Mouse (Mus musculus) hindbrain, embryonic 16.5 days (tissue): ENCODE data around the gene Apol7e. TPM values are rescaled to one million over a fixed set of nuclear protein-coding genes. Genes with fewer than 3 reads are reported as not detected.
"Not testable (repeated sequence)": the region's sequence is repeated elsewhere in the genome, so short reads cannot be mapped to it uniquely, and the experiment has no call there.

Experiments used
- ATAC-seq: fragments of 200-750 bp; cut with Nextera tagmentation; 2 replicates; pipeline ENCODE4 v1.8.0; 2017; ENCODE audit warnings: moderate TSS enrichment, moderate library complexity
- H3K27ac ChIP-seq: fragments of 300-500 bp; sonication (generic); 2 replicates; pipeline ENCODE4 v1.5.1; 2014; ENCODE audit warnings: low read depth, mild to moderate bottlenecking, control low read depth, low read length, moderate library complexity
- H3K27me3 ChIP-seq: fragments of 300-500 bp; sonication (generic); replicated peaks from 2 replicates; pipeline ENCODE4 v1.6.1; 2014; ENCODE audit warnings: low read length; ENCODE audit not compliant: control insufficient read depth, insufficient read depth
- H3K36me3 ChIP-seq: fragments of 300-500 bp; sonication (generic); 2 replicates; pipeline ENCODE4 v1.6.1; 2014; ENCODE audit warnings: mild to moderate bottlenecking, low read length, moderate library complexity, mixed read lengths; ENCODE audit not compliant: control insufficient read depth, insufficient read depth
- H3K4me1 ChIP-seq: fragments of 300-500 bp; sonication (generic); 2 replicates; pipeline ENCODE4 v1.6.1; 2014; ENCODE audit warnings: low read depth, low read length; ENCODE audit not compliant: control insufficient read depth, insufficient read depth
- H3K4me2 ChIP-seq: fragments of 300-500 bp; sonication (generic); 2 replicates; pipeline ENCODE4 v1.6.1; 2014; ENCODE audit warnings: mild to moderate bottlenecking, low read length, control low read depth, moderate library complexity
- H3K4me3 ChIP-seq: fragments of 300-500 bp; sonication (generic); 2 replicates; pipeline ENCODE4 v1.5.1; 2014; ENCODE audit warnings: mild to moderate bottlenecking, low read length, control low read depth, moderate library complexity
- H3K9ac ChIP-seq: fragments of 300-500 bp; sonication (generic); 2 replicates; pipeline ENCODE4 v1.6.1; 2014; ENCODE audit warnings: low read depth, mild to moderate bottlenecking, control low read depth, low read length, moderate library complexity
- H3K9me3 ChIP-seq: fragments of 300-500 bp; sonication (generic); 2 replicates; pipeline ENCODE4 v1.6.1; 2014; ENCODE audit warnings: mild to moderate bottlenecking, low read length, moderate library complexity; ENCODE audit not compliant: control insufficient read depth
- WGBS: fragments of 180-500 bp; shearing (Covaris S2); extraction: QIAGEN DNeasy Blood & Tissue Kit; methylation state at CpG from one replicate; pipeline ENCODE4 v1.1.7; 2014; 5-methylcytosine and 5-hydroxymethylcytosine counted together
- polyA plus RNA-seq: library from polyadenylated mRNA; unstranded; fragments of >200 nt; fragmentation: Nextera tagmentation; extraction: Ambion mirVana; gene quantifications from 2 replicates; pipeline ENCODE4 v1.2.1, GENCODE M21; 2015

Gene Apol7e
- polyA plus RNA-seq, 1 experiment from 2014 or later, result not detected

- not testable (repeated sequence) for H3K4me1 ChIP-seq, H3K27ac ChIP-seq, ATAC-seq, H3K36me3 ChIP-seq, H3K9ac ChIP-seq, H3K4me3 ChIP-seq, H3K27me3 ChIP-seq, H3K4me2 ChIP-seq, H3K9me3 ChIP-seq
- WGBS, result no CpG with 5 or more reads among the region's 1 CpGs
Measured at GRCm38 (mm10) chr15:77708936-77709335, 10.3 kb downstream of the Apol7e start.

- not testable (repeated sequence) for H3K9me3 ChIP-seq, H3K4me2 ChIP-seq, H3K9ac ChIP-seq, H3K36me3 ChIP-seq, H3K27me3 ChIP-seq, H3K4me1 ChIP-seq, H3K27ac ChIP-seq, H3K4me3 ChIP-seq, ATAC-seq
- 85% methylated on average over 2 of the region's 6 CpGs for WGBS
Measured at GRCm38 (mm10) chr15:77718240-77718639, 19.6 kb downstream of the Apol7e start.

- not testable (repeated sequence) for H3K36me3 ChIP-seq, H3K4me1 ChIP-seq, H3K27me3 ChIP-seq, H3K9me3 ChIP-seq, H3K9ac ChIP-seq, H3K4me3 ChIP-seq, ATAC-seq, H3K4me2 ChIP-seq, H3K27ac ChIP-seq
- no CpG with 5 or more reads among the region's 3 CpGs for WGBS
Measured at GRCm38 (mm10) chr15:77721509-77721908, 22.9 kb downstream of the Apol7e start.

GRCm38 (mm10) chr15:77724208-77724911 lies 25.7 kb downstream of the Apol7e start:
- H3K4me1 ChIP-seq, H3K27me3 ChIP-seq, H3K4me2 ChIP-seq, H3K9ac ChIP-seq, H3K27ac ChIP-seq, H3K36me3 ChIP-seq, H3K9me3 ChIP-seq, H3K4me3 ChIP-seq: not testable (repeated sequence)
- WGBS, result 24% methylated on average over 2 of the region's 10 CpGs
- ATAC-seq, result peak; percentile 52; the same call in 1 of the 2 replicates

GRCm38 (mm10) chr15:77725393-77726020 lies 26.9 kb downstream of the Apol7e start:
- WGBS, result 84% methylated on average over 6 of the region's 6 CpGs
- not testable (repeated sequence) for H3K36me3 ChIP-seq, H3K27me3 ChIP-seq, H3K4me3 ChIP-seq, H3K9me3 ChIP-seq, H3K9ac ChIP-seq, ATAC-seq, H3K4me2 ChIP-seq, H3K4me1 ChIP-seq, H3K27ac ChIP-seq

- H3K4me1 ChIP-seq, H3K9ac ChIP-seq, H3K27ac ChIP-seq, ATAC-seq, H3K9me3 ChIP-seq, H3K27me3 ChIP-seq, H3K4me3 ChIP-seq, H3K36me3 ChIP-seq, H3K4me2 ChIP-seq: not testable (repeated sequence)
- 17% methylated on average over 3 of the region's 3 CpGs for WGBS
Measured at GRCm38 (mm10) chr15:77727139-77727538, 28.5 kb downstream of the Apol7e start.

- not testable (repeated sequence) for H3K4me2 ChIP-seq, ATAC-seq, H3K9me3 ChIP-seq, H3K4me3 ChIP-seq, H3K36me3 ChIP-seq, H3K27me3 ChIP-seq, H3K4me1 ChIP-seq, H3K27ac ChIP-seq, H3K9ac ChIP-seq
- 90% methylated on average over 3 of the region's 3 CpGs for WGBS
Measured at GRCm38 (mm10) chr15:77727745-77728144, 29.1 kb downstream of the Apol7e start.

- H3K9me3 ChIP-seq, H3K4me1 ChIP-seq, ATAC-seq, H3K36me3 ChIP-seq, H3K4me3 ChIP-seq, H3K27ac ChIP-seq, H3K27me3 ChIP-seq, H3K9ac ChIP-seq, H3K4me2 ChIP-seq: not testable (repeated sequence)
- 100% methylated on average over 1 of the region's 4 CpGs for WGBS
Measured at GRCm38 (mm10) chr15:77728739-77729138, 30.1 kb downstream of the Apol7e start, which contains the start of gene Apol9b. Apol9b (plus strand) TSS chr15:77729039.

- Histone ChIP-seq H3K9ac (no peak overlapping the region), H3K4me2 (no peak overlapping the region), H3K27me3 (no peaks in the 10 kb centered on the region), H3K4me1 (no peaks in the 10 kb centered on the region), H3K4me3 (no peak overlapping the region), H3K27ac (no peak overlapping the region), H3K36me3 (no peaks in the 10 kb centered on the region), H3K9me3 (no peaks in the 10 kb centered on the region)
- 91% methylated on average over 5 of the region's 5 CpGs for WGBS
- no peak for ATAC-seq
Measured at GRCm38 (mm10) chr15:77731605-77732004, 32.9 kb downstream of the Apol7e start.
